Mouse (Mus musculus) hindbrain, embryonic 16.5 days (tissue): ENCODE data around the gene Sec63. TPM values are rescaled to one million over a fixed set of nuclear protein-coding genes. Genes with fewer than 3 reads are reported as not detected.
A peak's percentile ranks its signal among the peaks of the same experiment; 100 is the strongest.

Experiments
- ATAC-seq: fragments of 200-750 bp; cut with Nextera tagmentation; 2 replicates; pipeline ENCODE4 v1.8.0; 2017; ENCODE audit warnings: moderate TSS enrichment, moderate library complexity
- H3K27ac ChIP-seq: fragments of 300-500 bp; sonication (generic); 2 replicates; pipeline ENCODE4 v1.5.1; 2014; ENCODE audit warnings: low read depth, mild to moderate bottlenecking, control low read depth, low read length, moderate library complexity
- H3K27me3 ChIP-seq: fragments of 300-500 bp; sonication (generic); replicated peaks from 2 replicates; pipeline ENCODE4 v1.6.1; 2014; ENCODE audit warnings: low read length; ENCODE audit not compliant: control insufficient read depth, insufficient read depth
- H3K36me3 ChIP-seq: fragments of 300-500 bp; sonication (generic); 2 replicates; pipeline ENCODE4 v1.6.1; 2014; ENCODE audit warnings: mild to moderate bottlenecking, low read length, moderate library complexity, mixed read lengths; ENCODE audit not compliant: control insufficient read depth, insufficient read depth
- H3K4me1 ChIP-seq: fragments of 300-500 bp; sonication (generic); 2 replicates; pipeline ENCODE4 v1.6.1; 2014; ENCODE audit warnings: low read depth, low read length; ENCODE audit not compliant: control insufficient read depth, insufficient read depth
- H3K4me2 ChIP-seq: fragments of 300-500 bp; sonication (generic); 2 replicates; pipeline ENCODE4 v1.6.1; 2014; ENCODE audit warnings: mild to moderate bottlenecking, low read length, control low read depth, moderate library complexity
- H3K4me3 ChIP-seq: fragments of 300-500 bp; sonication (generic); 2 replicates; pipeline ENCODE4 v1.5.1; 2014; ENCODE audit warnings: mild to moderate bottlenecking, low read length, control low read depth, moderate library complexity
- H3K9ac ChIP-seq: fragments of 300-500 bp; sonication (generic); 2 replicates; pipeline ENCODE4 v1.6.1; 2014; ENCODE audit warnings: low read depth, mild to moderate bottlenecking, control low read depth, low read length, moderate library complexity
- H3K9me3 ChIP-seq: fragments of 300-500 bp; sonication (generic); 2 replicates; pipeline ENCODE4 v1.6.1; 2014; ENCODE audit warnings: mild to moderate bottlenecking, low read length, moderate library complexity; ENCODE audit not compliant: control insufficient read depth
- WGBS: fragments of 180-500 bp; shearing (Covaris S2); extraction: QIAGEN DNeasy Blood & Tissue Kit; methylation state at CpG from one replicate; pipeline ENCODE4 v1.1.7; 2014; 5-methylcytosine and 5-hydroxymethylcytosine counted together
- polyA plus RNA-seq: library from polyadenylated mRNA; unstranded; fragments of >200 nt; fragmentation: Nextera tagmentation; extraction: Ambion mirVana; gene quantifications from 2 replicates; pipeline ENCODE4 v1.2.1, GENCODE M21; 2015

Sec63 gene
- polyA plus RNA-seq, 1 experiment from 2014 or later = 16.6 TPM

DNA sequence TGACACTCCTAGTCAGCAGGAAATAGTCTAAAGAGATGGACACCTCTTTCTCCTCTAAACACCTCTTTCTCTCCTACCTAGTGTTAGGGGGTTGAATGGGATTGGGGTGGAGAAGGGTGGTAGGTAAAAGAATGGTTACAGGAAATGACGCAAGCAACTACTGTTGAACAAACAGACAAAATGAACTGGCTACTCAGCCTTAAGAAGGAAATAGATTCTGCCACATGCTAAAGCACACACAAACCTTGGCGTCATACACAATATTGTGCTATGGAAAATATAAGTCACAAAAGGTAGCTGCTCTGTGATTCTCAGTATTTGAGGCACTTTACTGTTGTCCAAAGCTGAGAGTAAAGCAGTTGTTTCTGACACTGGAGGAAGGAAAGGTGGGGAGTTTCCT lies 77.4 kb downstream of the Sec63 start:
- H3K4me1 ChIP-seq = peaks cover 2% of the 10 kb centered on the region; the same call in 1 of the 2 replicates
- peaks cover 9% of the 10 kb centered on the region; the same call in 1 of the 2 replicates for H3K36me3 ChIP-seq
- WGBS = 97% methylated on average over 2 of the region's 2 CpGs
- no peak for ATAC-seq
- no peak overlapping the region for H3K4me3 ChIP-seq
- H3K9ac ChIP-seq = no peak overlapping the region
- no peaks in the 10 kb centered on the region for H3K9me3 ChIP-seq
- H3K27ac ChIP-seq = no peak overlapping the region
- no peaks in the 10 kb centered on the region for H3K27me3 ChIP-seq
- no peak overlapping the region for H3K4me2 ChIP-seq

GRCm38 (mm10) chr10:42840036-42840435 lies 78.7 kb downstream of the Sec63 start:
- H3K9ac ChIP-seq = no peak overlapping the region
- no peak overlapping the region for H3K4me3 ChIP-seq
- WGBS = 92% methylated on average over 11 of the region's 11 CpGs
- H3K27ac ChIP-seq = no peak overlapping the region
- H3K9me3 ChIP-seq = no peaks in the 10 kb centered on the region
- no peaks in the 10 kb centered on the region for H3K27me3 ChIP-seq
- no peak for ATAC-seq
- no peak overlapping the region for H3K4me2 ChIP-seq
- H3K4me1 ChIP-seq = no peaks in the 10 kb centered on the region
- H3K36me3 ChIP-seq = peaks cover 9% of the 10 kb centered on the region; the same call in 1 of the 2 replicates

- 64% methylated on average over 16 of the region's 16 CpGs for WGBS
- ATAC-seq = no peak
- Histone ChIP-seq H3K27me3 (no peaks in the 10 kb centered on the region), H3K9ac (no peak overlapping the region), H3K9me3 (no peaks in the 10 kb centered on the region), H3K36me3 (peaks cover 4% of the 10 kb centered on the region; the same call in 1 of the 2 replicates), H3K4me2 (no peak overlapping the region), H3K27ac (no peak overlapping the region), H3K4me3 (no peak overlapping the region), H3K4me1 (no peaks in the 10 kb centered on the region)
Observed at GRCm38 (mm10) chr10:42841531-42842195, 80.4 kb downstream of the Sec63 start.

GRCm38 (mm10) chr10:42842358-42842757 lies 81.1 kb downstream of the Sec63 start:
- Histone ChIP-seq H3K36me3 (peaks cover under 1% of the 10 kb centered on the region; the same call in 1 of the 2 replicates), H3K27me3 (no peaks in the 10 kb centered on the region), H3K4me1 (no peaks in the 10 kb centered on the region), H3K4me2 (no peak overlapping the region), H3K27ac (no peak overlapping the region), H3K9ac (no peak overlapping the region), H3K4me3 (no peak overlapping the region), H3K9me3 (no peaks in the 10 kb centered on the region)
- ATAC-seq = peak; percentile 63
- WGBS = 14% methylated on average over 9 of the region's 9 CpGs

- no peaks in the 10 kb centered on the region for H3K36me3 ChIP-seq
- H3K4me3 ChIP-seq = no peak overlapping the region
- ATAC-seq = no peak
- no peaks in the 10 kb centered on the region for H3K9me3 ChIP-seq
- 69% methylated on average over 1 of the region's 1 CpGs for WGBS
- no peak overlapping the region for H3K9ac ChIP-seq
- no peaks in the 10 kb centered on the region for H3K27me3 ChIP-seq
- H3K4me2 ChIP-seq = no peak overlapping the region
- H3K4me1 ChIP-seq = no peaks in the 10 kb centered on the region
- no peak overlapping the region for H3K27ac ChIP-seq
Observed at GRCm38 (mm10) chr10:42843416-42843815, 82.1 kb downstream of the Sec63 start.

GRCm38 (mm10) chr10:42845480-42845879 lies 84.2 kb downstream of the Sec63 start:
- Histone ChIP-seq H3K4me3 (no peak overlapping the region), H3K9ac (no peak overlapping the region), H3K27ac (no peak overlapping the region), H3K36me3 (no peaks in the 10 kb centered on the region), H3K4me2 (no peak overlapping the region), H3K27me3 (no peaks in the 10 kb centered on the region), H3K4me1 (no peaks in the 10 kb centered on the region), H3K9me3 (no peaks in the 10 kb centered on the region)
- WGBS = 47% methylated on average over 1 of the region's 1 CpGs
- ATAC-seq = no peak

DNA sequence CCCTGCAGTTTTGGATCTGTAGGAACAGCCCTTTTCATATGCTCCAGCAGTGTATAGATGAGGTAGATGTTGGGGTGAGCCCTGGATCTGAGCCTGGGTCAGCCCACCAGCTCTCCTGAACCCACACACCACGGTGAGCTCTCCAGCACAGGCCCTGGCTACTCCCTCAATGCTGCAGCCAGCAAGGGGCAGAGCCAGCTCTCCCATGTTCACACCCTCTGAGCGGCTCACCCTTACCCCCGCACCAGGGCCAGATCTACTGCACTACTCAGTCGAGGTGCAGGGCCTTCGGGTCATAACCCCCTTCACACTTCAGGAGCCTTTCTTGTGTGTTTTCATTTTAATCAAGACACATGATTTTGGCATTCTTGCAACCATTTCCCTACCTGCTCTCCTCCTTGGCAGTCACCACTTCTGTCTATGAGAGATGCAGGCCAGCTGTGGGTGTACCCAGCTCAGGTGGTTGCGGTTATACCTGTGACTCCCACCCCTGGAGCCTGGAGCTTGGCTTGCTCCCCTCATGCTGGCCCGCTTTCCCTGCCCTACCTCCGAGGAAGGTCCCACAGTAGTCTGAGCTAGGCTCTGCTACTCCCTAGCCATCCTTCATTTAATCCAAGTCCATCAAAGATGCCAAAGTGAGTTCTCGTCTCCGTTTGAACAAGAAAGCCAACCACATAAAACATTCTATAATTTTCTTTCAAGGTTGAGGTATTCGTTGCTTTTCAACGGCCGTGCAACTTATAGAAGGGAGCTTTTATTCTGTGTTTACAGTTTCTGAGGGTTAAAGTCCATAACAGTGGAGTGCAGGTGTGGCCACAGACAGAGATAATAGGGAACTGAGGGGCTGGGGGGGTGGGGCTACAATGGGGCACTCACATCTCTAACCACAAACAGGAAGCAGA lies 87.1 kb downstream of the Sec63 start:
- H3K4me1 ChIP-seq = no peaks in the 10 kb centered on the region
- WGBS = 91% methylated on average over 13 of the region's 13 CpGs
- no peaks in the 10 kb centered on the region for H3K9me3 ChIP-seq
- no peaks in the 10 kb centered on the region for H3K36me3 ChIP-seq
- no peak overlapping the region for H3K4me3 ChIP-seq
- no peak overlapping the region for H3K4me2 ChIP-seq
- H3K27me3 ChIP-seq = no peaks in the 10 kb centered on the region
- ATAC-seq = no peak
- no peak overlapping the region for H3K27ac ChIP-seq
- H3K9ac ChIP-seq = no peak overlapping the region

GRCm38 (mm10) chr10:42849081-42849400 lies 87.7 kb downstream of the Sec63 start:
- H3K36me3 ChIP-seq = no peaks in the 10 kb centered on the region
- H3K27ac ChIP-seq = no peak overlapping the region
- H3K4me3 ChIP-seq = no peak overlapping the region
- WGBS = 85% methylated on average over 7 of the region's 7 CpGs
- H3K4me2 ChIP-seq = no peak overlapping the region
- H3K9me3 ChIP-seq = no peaks in the 10 kb centered on the region
- H3K4me1 ChIP-seq = no peaks in the 10 kb centered on the region
- ATAC-seq = no peak
- no peaks in the 10 kb centered on the region for H3K27me3 ChIP-seq
- no peak overlapping the region for H3K9ac ChIP-seq

DNA sequence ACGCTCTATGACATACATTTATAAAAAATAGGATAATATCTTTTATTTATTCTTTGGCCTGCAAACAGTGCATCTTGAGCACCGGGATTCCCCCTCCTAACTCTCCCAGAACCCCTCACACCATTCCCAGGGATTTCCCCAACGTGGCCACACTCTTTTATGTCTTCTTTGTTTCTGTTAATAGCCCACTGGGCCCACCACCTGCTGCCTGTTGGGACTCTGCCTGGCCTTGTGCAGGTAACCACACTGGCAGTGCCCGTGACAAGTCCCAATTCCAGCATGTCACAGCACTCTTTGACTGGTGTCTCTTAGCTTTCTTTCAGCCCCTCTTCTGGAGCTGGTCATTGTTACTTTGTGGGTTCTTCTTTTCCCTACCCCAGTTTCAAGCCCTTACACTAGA lies 93.5 kb downstream of the Sec63 start:
- WGBS = 45% methylated on average over 4 of the region's 4 CpGs
- Histone ChIP-seq H3K4me2 (no peak overlapping the region), H3K4me1 (peaks cover 9% of the 10 kb centered on the region), H3K9me3 (no peaks in the 10 kb centered on the region), H3K36me3 (no peaks in the 10 kb centered on the region), H3K4me3 (no peak overlapping the region), H3K27ac (no peak overlapping the region), H3K9ac (no peak overlapping the region), H3K27me3 (no peaks in the 10 kb centered on the region)
- ATAC-seq = no peak
